Mouse (Mus musculus): ENCODE data around the gene 9930104L06Rik. TPM values are rescaled to one million over a fixed set of nuclear protein-coding genes. Genes with fewer than 3 reads are reported as not detected.

Gene 9930104L06Rik
- total and polyA plus RNA-seq, 3 experiments, result 15.5 to 17.3 TPM; not detected in 1

GRCm38 (mm10) chr4:124969219-124969848, 32.5 kb downstream of the 9930104L06Rik start:
- Histone ChIP-seq H3K79me2 (ENCODE audit: control insufficient read depth, insufficient read depth, low read length, poor library complexity) (no peaks in the 10 kb centered on the region), H3K4me1 (ENCODE audit: control insufficient read depth in 1 of 2, insufficient read depth in 2 of 2, low read length in 2 of 2) (no peaks in the 10 kb centered on the region), H3K4me3 (ENCODE audit: control insufficient read depth in 1 of 2, insufficient read depth in 1 of 2, low read depth in 2 of 2, low read length in 2 of 2) (no peak overlapping the region), H3K9ac (ENCODE audit: control insufficient read depth, low read depth, low read length, poor library complexity, severe bottlenecking) (no peak overlapping the region), H3K27ac (ENCODE audit: control insufficient read depth, low read depth, low read length) (no peak overlapping the region), H3K36me3 (ENCODE audit: control insufficient read depth in 1 of 2, insufficient read depth in 2 of 2, low read length in 2 of 2) (no peaks in the 10 kb centered on the region), H3K9me3 (replicated peaks; ENCODE audit: insufficient read depth, low read length) (no peaks in the 10 kb centered on the region), H3K27me3 (ENCODE audit: control insufficient read depth in 1 of 2, insufficient read depth in 2 of 2, low read length in 2 of 2) (no peaks in the 10 kb centered on the region)
- no peak for DNase-seq (ENCODE audit: low read depth, low spot score)
- TF ChIP-seq SIN3A (IDR thresholded peaks at IDR 0.05; ENCODE audit: low read length), result no peak
- TF ChIP-seq ETS1 (IDR thresholded peaks at IDR 0.05; ENCODE audit: low read depth, low read length), result no peak
- no peak for TF ChIP-seq UBTF (IDR thresholded peaks at IDR 0.05; ENCODE audit: borderline replicate concordance, insufficient read depth, low read depth, low read length)
- no peak for TF ChIP-seq ZMIZ1 (IDR thresholded peaks at IDR 0.05; ENCODE audit: low read depth, low read length)
- no peak for TF ChIP-seq CHD1 (IDR thresholded peaks at IDR 0.05; ENCODE audit: low read depth, low read length)
- no peak for TF ChIP-seq KAT2A (conservative IDR thresholded peaks at IDR 0.05; ENCODE audit: low read depth, low read length)
- no peak for TF ChIP-seq TAL1 (IDR thresholded peaks at IDR 0.05; ENCODE audit: low read length)
- no peak for TF ChIP-seq USF2 (IDR thresholded peaks at IDR 0.05; ENCODE audit: borderline replicate concordance in 1 of 2, insufficient read depth in 1 of 2, low read depth in 1 of 2, low read length in 2 of 2)
- TF ChIP-seq BHLHE40 (IDR thresholded peaks at IDR 0.05; ENCODE audit: borderline replicate concordance, low read depth, low read length), result no peak
- TF ChIP-seq USF1 (IDR thresholded peaks at IDR 0.05; ENCODE audit: low read depth, low read length), result no peak
- TF ChIP-seq CTCF (IDR thresholded peaks at IDR 0.05 in 2 of 3, conservative IDR thresholded peaks at IDR 0.05 in 1 of 3; ENCODE audit: control insufficient read depth in 1 of 3, insufficient read depth in 1 of 3, low read depth in 2 of 3, low read length in 3 of 3, poor library complexity in 1 of 3, severe bottlenecking in 1 of 3), result no peak
- TF ChIP-seq TBP (IDR thresholded peaks at IDR 0.05; ENCODE audit: low read depth, low read length), result no peak
- no peak for TF ChIP-seq MEF2A (IDR thresholded peaks at IDR 0.05; ENCODE audit: extremely low read depth, insufficient replicate concordance, low read depth, low read length, poor library complexity, severe bottlenecking)
- no peak for TF ChIP-seq MYB (IDR thresholded peaks at IDR 0.05; ENCODE audit: low read depth, low read length)

DNA sequence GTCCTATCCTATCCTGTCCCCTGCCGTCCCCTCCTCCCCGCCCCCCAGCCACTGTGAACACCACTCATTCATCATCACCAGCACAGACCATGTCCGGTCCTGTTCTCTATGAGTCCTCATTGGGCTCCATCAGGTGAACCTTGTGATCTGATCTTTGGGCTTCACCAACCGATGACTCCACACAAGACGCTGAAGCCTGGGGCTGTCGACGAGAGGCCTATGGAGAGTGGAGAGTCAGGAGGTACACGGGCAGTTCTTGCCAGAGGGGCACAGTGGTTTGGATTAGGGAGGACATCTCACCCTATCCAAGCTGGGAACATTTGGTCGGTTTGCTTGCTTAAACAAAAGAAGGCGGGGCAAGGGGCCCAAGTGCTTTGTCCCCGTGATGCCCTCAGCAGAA, 33.3 kb downstream of the 9930104L06Rik start:
- H3K27ac ChIP-seq (ENCODE audit: control insufficient read depth, low read depth, low read length), result no peak overlapping the region
- H3K79me2 ChIP-seq (ENCODE audit: control insufficient read depth, insufficient read depth, low read length, poor library complexity), result no peaks in the 10 kb centered on the region
- H3K9ac ChIP-seq (ENCODE audit: control insufficient read depth, low read depth, low read length, poor library complexity, severe bottlenecking), result no peak overlapping the region
- H3K36me3 ChIP-seq (ENCODE audit: control insufficient read depth in 1 of 2, insufficient read depth in 2 of 2, low read length in 2 of 2), result no peaks in the 10 kb centered on the region
- H3K9me3 ChIP-seq (replicated peaks; ENCODE audit: insufficient read depth, low read length), result no peaks in the 10 kb centered on the region
- TF ChIP-seq MXI1 (IDR thresholded peaks at IDR 0.05; ENCODE audit: low read depth, low read length), result no peak
- no peaks in the 10 kb centered on the region for H3K4me1 ChIP-seq (ENCODE audit: control insufficient read depth in 1 of 2, insufficient read depth in 2 of 2, low read length in 2 of 2)
- no peak overlapping the region for H3K4me3 ChIP-seq (ENCODE audit: control insufficient read depth in 1 of 2, insufficient read depth in 1 of 2, low read depth in 2 of 2, low read length in 2 of 2)
- DNase-seq (ENCODE audit: low read depth, low spot score), result no peak
- H3K27me3 ChIP-seq (ENCODE audit: control insufficient read depth in 1 of 2, insufficient read depth in 2 of 2, low read length in 2 of 2), result no peaks in the 10 kb centered on the region
